20 mouse cellular contexts compared by ENCODE assay signal in genomic region chr6:50486035-50486902, GRCm38 (mm10). TPM values are rescaled to one million over a fixed set of nuclear protein-coding genes. Genes with fewer than 3 reads are reported as not detected.
DNase-seq lines count a peak whose midpoint lies in the region; ATAC-seq and TF ChIP-seq lines count a peak whose summit lies in the region.
"Had no signal": no experiment of that assay in that cellular context is flagged by ENCODE, and none has a peak within 500 bp of the region (broad histone marks: within the 10 kb centered on the region; RNA-seq: fewer than 3 reads in every experiment).

No protein-coding gene starts in this region.

- peak; percentile 8 for DNase-seq in cerebellum, adult 8-10 months
- DNase-seq in forebrain, postnatal 0 days: peak; percentile 54
- DNase-seq in lung, adult 2 months: no peak
- peak; percentile 18 for DNase-seq in brain, embryonic 18.5 days (ENCODE audit: low read depth, low spot score)
- DNase-seq: adrenal gland, postnatal 10 days; B cell, adult 2 months; cerebellum, adult 11 months; cerebellum, postnatal 10 days; gastrocnemius, postnatal 36 days; heart, adult 18-20 months; heart, postnatal 10 days had no signal

- TF ChIP-seq POLR2A in lung, adult 2 months (IDR thresholded peaks at IDR 0.05; ENCODE audit: borderline replicate concordance, extremely low read depth, low read depth, low read length): no peak

- no peaks in the 10 kb centered on the region for H3K9me3 ChIP-seq in forebrain, postnatal 0 days (ENCODE audit: low read length)
- no peaks in the 10 kb centered on the region for H3K9me3 ChIP-seq in forebrain, embryonic 12.5 days
- no peaks in the 10 kb centered on the region for H3K9me3 ChIP-seq in lung, embryonic 16.5 days (ENCODE audit: control insufficient read depth, low read length)
- H3K9me3 ChIP-seq: embryonic facial prominence, embryonic 10.5 days; G1E; heart, embryonic 10.5 days; hindbrain, embryonic 13.5 days had no signal

- no peak overlapping the region for H3K4me2 ChIP-seq in forebrain, postnatal 0 days (ENCODE audit: low read depth)
- H3K4me2 ChIP-seq in forebrain, embryonic 12.5 days: no peak overlapping the region
- H3K4me2 ChIP-seq in lung, embryonic 16.5 days (ENCODE audit: low read depth, low read length): 0 out of 2 replicates have a peak overlapping the region, but pooled peaks have one; percentile 18
- H3K4me2 ChIP-seq: hindbrain, embryonic 13.5 days had no signal

- no peak overlapping the region for H3K9ac ChIP-seq in forebrain, postnatal 0 days
- H3K9ac ChIP-seq in forebrain, embryonic 12.5 days: no peak overlapping the region
- H3K9ac ChIP-seq in lung, embryonic 16.5 days (ENCODE audit: low read length): no peak overlapping the region
- H3K9ac ChIP-seq: hindbrain, embryonic 13.5 days had no signal

- no peaks in the 10 kb centered on the region for H3K4me1 ChIP-seq in forebrain, postnatal 0 days (ENCODE audit: insufficient read depth)
- H3K4me1 ChIP-seq in forebrain, embryonic 12.5 days: no peaks in the 10 kb centered on the region
- H3K4me1 ChIP-seq in lung, embryonic 16.5 days (replicated peaks; ENCODE audit: control insufficient read depth, insufficient read depth, low read length): no peaks in the 10 kb centered on the region
- H3K4me1 ChIP-seq in lung, adult 2 months (ENCODE audit: control insufficient read depth, insufficient read depth, low read length): no peaks in the 10 kb centered on the region
- H3K4me1 ChIP-seq: embryonic facial prominence, embryonic 10.5 days; heart, embryonic 10.5 days; hindbrain, embryonic 13.5 days had no signal

- H3K36me3 ChIP-seq in forebrain, postnatal 0 days (ENCODE audit: insufficient read depth): no peaks in the 10 kb centered on the region
- H3K36me3 ChIP-seq in forebrain, embryonic 12.5 days (replicated peaks): no peaks in the 10 kb centered on the region
- H3K36me3 ChIP-seq in lung, embryonic 16.5 days (ENCODE audit: control insufficient read depth, insufficient read depth, low read length): no peaks in the 10 kb centered on the region
- H3K36me3 ChIP-seq: embryonic facial prominence, embryonic 10.5 days; G1E; heart, embryonic 10.5 days; hindbrain, embryonic 13.5 days had no signal

- 67% methylated on average over 11 of the region's 11 CpGs for WGBS in forebrain, postnatal 0 days
- WGBS in forebrain, embryonic 12.5 days: 93% methylated on average over 11 of the region's 11 CpGs
- WGBS in lung, embryonic 16.5 days: 59% methylated on average over 11 of the region's 11 CpGs
- WGBS in lung, adult 2 months: 71% methylated on average over 11 of the region's 11 CpGs

- ATAC-seq in cerebellum, adult (ENCODE audit: insufficient number of reproducible peaks, low FRiP score, low TSS enrichment): no peak
- ATAC-seq in forebrain, postnatal 0 days: peak; percentile 53
- ATAC-seq in forebrain, embryonic 12.5 days (ENCODE audit: low FRiP score): no peak
- peak; percentile 68 for ATAC-seq in lung, embryonic 16.5 days (ENCODE audit: low read depth)
- ATAC-seq: CD4-positive, CD25-positive, alpha-beta regulatory T cell, adult 4 months; hindbrain, postnatal 0 days had no signal

- no peak; the same call in 1 of the 2 replicates for TF ChIP-seq CTCF in forebrain, postnatal 0 days (IDR thresholded peaks at IDR 0.05; ENCODE audit: low read depth)
- TF ChIP-seq CTCF in lung, adult 2 months (IDR thresholded peaks at IDR 0.05; ENCODE audit: insufficient read depth, low read length): no peak

- no peaks in the 10 kb centered on the region for H3K27me3 ChIP-seq in forebrain, postnatal 0 days (ENCODE audit: insufficient read depth, low read length)
- no peaks in the 10 kb centered on the region for H3K27me3 ChIP-seq in forebrain, embryonic 12.5 days
- peaks cover 2% of the 10 kb centered on the region; the same call in 1 of the 2 replicates for H3K27me3 ChIP-seq in lung, embryonic 16.5 days (ENCODE audit: control insufficient read depth, insufficient read depth, low read depth, low read length)
- H3K27me3 ChIP-seq: hindbrain, embryonic 13.5 days had no signal

- no peak overlapping the region for H3K4me3 ChIP-seq in forebrain, postnatal 0 days (ENCODE audit: low read depth, low read length)
- H3K4me3 ChIP-seq in forebrain, embryonic 12.5 days (replicated peaks): no peak overlapping the region
- H3K4me3 ChIP-seq in lung, embryonic 16.5 days (ENCODE audit: low read length): no peak overlapping the region
- H3K4me3 ChIP-seq in lung, adult 2 months (replicated peaks; ENCODE audit: extremely low read depth, low read depth, low read length): no peak overlapping the region
- H3K4me3 ChIP-seq: embryonic facial prominence, embryonic 10.5 days; heart, embryonic 10.5 days; hindbrain, embryonic 13.5 days had no signal

- H3K27ac ChIP-seq in forebrain, postnatal 0 days (ENCODE audit: low read depth, low read length): no peak overlapping the region
- H3K27ac ChIP-seq in forebrain, embryonic 12.5 days: no peak overlapping the region
- H3K27ac ChIP-seq in lung, embryonic 16.5 days (ENCODE audit: low read length): no peak overlapping the region
- H3K27ac ChIP-seq: embryonic facial prominence, embryonic 10.5 days; heart, embryonic 10.5 days; hindbrain, embryonic 13.5 days; hindbrain, postnatal 0 days had no signal

RNA-seq across cellular contexts. Expression of gene Osbpl3, which starts 30.3 kb away (rescaled TPM):
- 9.5 and 12.8 TPM in 2 replicates for total RNA-seq in forebrain, postnatal 0 days (2014; rRNA removed)
- 4.8 and 5.6 TPM in 2 replicates for polyA plus RNA-seq in forebrain, postnatal 0 days (2015; fragmentation: Nextera tagmentation; extraction: Ambion mirVana)
- polyA plus RNA-seq in forebrain, embryonic 12.5 days (2016; fragmentation: Nextera tagmentation; extraction: Ambion mirVana): 8.5 and 9.5 TPM in 2 replicates
- 6.4 and 6.6 TPM in 2 replicates for polyA plus RNA-seq in lung, embryonic 16.5 days (2015; fragmentation: Nextera tagmentation; extraction: Ambion mirVana)
- polyA plus RNA-seq in lung, adult 2 months (2012; rRNA removed): 4.1 and 6.7 TPM in 2 replicates
- polyA plus RNA-seq: G1E had no signal

Comparison
In these comparisons a context has a peak if more than half of its experiments do, and no peak if none do; other contexts are left out.
1. ATAC-seq: peak in forebrain, postnatal 0 days (single experiment) and lung, embryonic 16.5 days (single experiment); none in cerebellum, adult (single experiment) and forebrain, embryonic 12.5 days (single experiment).